ENCODE assay signal across 26 mouse cellular contexts in the genomic region with DNA sequence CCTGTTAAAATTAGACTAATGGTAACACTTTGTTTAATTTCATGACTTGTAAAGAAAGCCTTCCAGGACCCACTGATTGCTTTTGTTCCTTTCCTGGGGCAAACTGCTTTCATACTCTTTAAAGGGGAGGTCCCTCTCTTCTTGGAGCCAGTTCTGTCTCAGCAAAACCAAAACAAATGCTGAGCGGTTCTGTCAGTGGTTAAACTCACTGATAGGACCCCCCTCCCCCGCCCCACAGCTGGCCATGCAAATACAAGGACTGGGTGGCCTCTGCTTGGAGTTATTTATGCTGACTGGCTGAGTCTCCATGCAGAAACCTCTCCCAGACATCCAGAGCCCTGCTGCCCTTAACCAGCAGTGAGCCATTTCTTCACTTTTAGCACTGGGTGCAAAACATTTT.
A peak's percentile ranks its signal among the peaks of the same experiment; 100 is the strongest.
DNase-seq lines count a peak whose midpoint lies in the region; ATAC-seq and TF ChIP-seq lines count a peak whose summit lies in the region.
"Had no signal": no experiment of that assay in that cellular context is flagged by ENCODE, and none has a peak within 500 bp of the region (broad histone marks: within the 10 kb centered on the region; RNA-seq: fewer than 3 reads in every experiment).

No protein-coding gene starts in this region.

- intact Hi-C loops in heart, adult 2 months (cut with DNase I): no loop called here

- no peak for ATAC-seq in kidney, embryonic 14.5 days (ENCODE audit: low FRiP score, low TSS enrichment)
- ATAC-seq in embryonic facial prominence, embryonic 14.5 days (ENCODE audit: low read depth): no peak
- ATAC-seq: forebrain, embryonic 14.5 days; Patski had no signal

- H3K9me3 ChIP-seq in heart, embryonic 10.5 days: no peaks in the 10 kb centered on the region
- no peaks in the 10 kb centered on the region for H3K9me3 ChIP-seq in kidney, embryonic 14.5 days (ENCODE audit: control insufficient read depth, low read length)
- no peaks in the 10 kb centered on the region for H3K9me3 ChIP-seq in embryonic facial prominence, embryonic 14.5 days (ENCODE audit: control insufficient read depth, low read length)
- H3K9me3 ChIP-seq: heart, embryonic 12.5 days; hindbrain, embryonic 13.5 days; liver, embryonic 13.5 days; lung, embryonic 15.5 days; midbrain, embryonic 12.5 days; neural tube, embryonic 13.5 days had no signal

- no peaks in the 10 kb centered on the region for H3K27me3 ChIP-seq in heart, embryonic 10.5 days (ENCODE audit: insufficient read depth, poor library complexity, severe bottlenecking)
- no peaks in the 10 kb centered on the region for H3K27me3 ChIP-seq in heart, adult 2 months (ENCODE audit: control insufficient read depth, insufficient read depth, low read length)
- no peaks in the 10 kb centered on the region for H3K27me3 ChIP-seq in kidney, embryonic 14.5 days (ENCODE audit: control insufficient read depth, insufficient read depth, low read length)
- H3K27me3 ChIP-seq in embryonic facial prominence, embryonic 14.5 days (replicated peaks; ENCODE audit: control insufficient read depth, insufficient read depth, low read length): no peaks in the 10 kb centered on the region
- H3K27me3 ChIP-seq: heart, embryonic 12.5 days; hindbrain, embryonic 13.5 days; liver, embryonic 13.5 days; lung, embryonic 15.5 days; midbrain, embryonic 12.5 days; neural tube, embryonic 13.5 days; Patski had no signal

- TF ChIP-seq POLR2A in heart, adult 2 months (IDR thresholded peaks at IDR 0.05; ENCODE audit: insufficient read depth, low read depth, low read length): no peak
- no peak for TF ChIP-seq POLR2A in brain, embryonic 14.5 days (IDR thresholded peaks at IDR 0.05; ENCODE audit: borderline replicate concordance, extremely low read depth, insufficient read depth, insufficient read length, poor library complexity, severe bottlenecking)

- H3K27ac ChIP-seq in heart, embryonic 10.5 days: peak overlapping the region; percentile 22; the same call in 1 of the 2 replicates
- H3K27ac ChIP-seq in heart, adult 2 months: no peak overlapping the region
- no peak overlapping the region for H3K27ac ChIP-seq in kidney, embryonic 14.5 days (ENCODE audit: low read depth, low read length)
- H3K27ac ChIP-seq in embryonic facial prominence, embryonic 14.5 days (replicated peaks; ENCODE audit: low read depth, low read length): no peak overlapping the region
- H3K27ac ChIP-seq: hindbrain, embryonic 13.5 days; liver, embryonic 13.5 days; lung, embryonic 15.5 days; midbrain, embryonic 12.5 days; neural tube, embryonic 13.5 days had no signal

- TF ChIP-seq EP300 in heart, adult 2 months (IDR thresholded peaks at IDR 0.05; ENCODE audit: insufficient read depth, low read depth, low read length): no peak

- TF ChIP-seq CTCF in heart, adult 2 months (IDR thresholded peaks at IDR 0.05): no peak
- TF ChIP-seq CTCF in brain, embryonic 14.5 days (IDR thresholded peaks at IDR 0.05; ENCODE audit: borderline replicate concordance, extremely low read depth, insufficient read depth, insufficient read length): no peak

- 20% methylated on average over 2 of the region's 2 CpGs for WGBS in heart, embryonic 10.5 days
- 35% methylated on average over 2 of the region's 2 CpGs for WGBS in heart, adult 2 months
- 30% methylated on average over 2 of the region's 2 CpGs for WGBS in kidney, embryonic 14.5 days
- WGBS in embryonic facial prominence, embryonic 14.5 days: 35% methylated on average over 2 of the region's 2 CpGs

- H3K4me3 ChIP-seq in heart, embryonic 10.5 days: no peak overlapping the region
- H3K4me3 ChIP-seq in heart, adult 2 months: no peak overlapping the region
- no peak overlapping the region for H3K4me3 ChIP-seq in kidney, embryonic 14.5 days (ENCODE audit: low read length)
- H3K4me3 ChIP-seq in embryonic facial prominence, embryonic 14.5 days (ENCODE audit: low read depth, low read length): no peak overlapping the region
- H3K4me3 ChIP-seq: heart, embryonic 12.5 days; hindbrain, embryonic 13.5 days; liver, embryonic 13.5 days; lung, embryonic 15.5 days; midbrain, embryonic 12.5 days; neural tube, embryonic 13.5 days had no signal

- H3K36me3 ChIP-seq in heart, embryonic 10.5 days: no peaks in the 10 kb centered on the region
- no peaks in the 10 kb centered on the region for H3K36me3 ChIP-seq in heart, adult 2 months (ENCODE audit: control insufficient read depth, insufficient read depth, low read length)
- no peaks in the 10 kb centered on the region for H3K36me3 ChIP-seq in kidney, embryonic 14.5 days (ENCODE audit: control insufficient read depth, insufficient read depth, low read length)
- H3K36me3 ChIP-seq in embryonic facial prominence, embryonic 14.5 days (ENCODE audit: control insufficient read depth, insufficient read depth, low read length): no peaks in the 10 kb centered on the region
- H3K36me3 ChIP-seq: heart, embryonic 12.5 days; hindbrain, embryonic 13.5 days; liver, embryonic 13.5 days; lung, embryonic 15.5 days; midbrain, embryonic 12.5 days; neural tube, embryonic 13.5 days had no signal

- no peak overlapping the region for H3K4me2 ChIP-seq in kidney, embryonic 14.5 days (replicated peaks; ENCODE audit: low read depth, low read length)
- no peak overlapping the region for H3K4me2 ChIP-seq in embryonic facial prominence, embryonic 14.5 days (ENCODE audit: low read depth, low read length)
- H3K4me2 ChIP-seq: heart, embryonic 12.5 days; hindbrain, embryonic 13.5 days; liver, embryonic 13.5 days; lung, embryonic 15.5 days; midbrain, embryonic 12.5 days; neural tube, embryonic 13.5 days had no signal

- H3K79me2 ChIP-seq in heart, adult 2 months (replicated peaks; ENCODE audit: control insufficient read depth, insufficient read depth, low read length): no peaks in the 10 kb centered on the region

- H3K4me1 ChIP-seq in heart, embryonic 10.5 days: peaks cover 18% of the 10 kb centered on the region
- H3K4me1 ChIP-seq in heart, adult 2 months (ENCODE audit: control insufficient read depth, insufficient read depth, low read length): no peaks in the 10 kb centered on the region
- no peaks in the 10 kb centered on the region for H3K4me1 ChIP-seq in kidney, embryonic 14.5 days (ENCODE audit: control insufficient read depth, insufficient read depth, low read length)
- no peaks in the 10 kb centered on the region for H3K4me1 ChIP-seq in embryonic facial prominence, embryonic 14.5 days (ENCODE audit: control insufficient read depth, insufficient read depth, low read length)
- H3K4me1 ChIP-seq: hindbrain, embryonic 13.5 days; liver, embryonic 13.5 days; lung, embryonic 15.5 days; midbrain, embryonic 12.5 days had no signal

- peak; percentile 66 for DNase-seq in heart, embryonic 10.5 days (ENCODE audit: low spot score)
- no peak for DNase-seq in heart, adult 2 months
- peak; percentile 2 to 13 for DNase-seq in kidney, postnatal 4 days
- peak; percentile 19 for DNase-seq in brain, embryonic 14.5 days (ENCODE audit: low read depth)
- DNase-seq in embryonic facial prominence, embryonic 14.5 days (ENCODE audit: low spot score): peak; percentile 27
- DNase-seq in spleen, adult 18-20 months: no peak
- no peak for DNase-seq in testis, postnatal 14 days (ENCODE audit: low spot score)
- DNase-seq: adrenal gland, postnatal 10 days; cerebellum, adult 18-20 months; cerebellum, postnatal 10 days; gastrocnemius, postnatal 25 days; heart, adult 11 months; heart, postnatal 4 days; kidney, postnatal 36 days; layer of hippocampus, postnatal 36 days; left cerebral cortex, postnatal 4 days; liver, embryonic 13.5 days; thymus, postnatal 25 days had no signal

- no peak overlapping the region for H3K9ac ChIP-seq in heart, adult 2 months (ENCODE audit: low read depth, low read length)
- no peak overlapping the region for H3K9ac ChIP-seq in kidney, embryonic 14.5 days (ENCODE audit: low read depth, low read length)
- H3K9ac ChIP-seq in embryonic facial prominence, embryonic 14.5 days (ENCODE audit: low read depth, low read length): no peak overlapping the region
- H3K9ac ChIP-seq: heart, embryonic 12.5 days; hindbrain, embryonic 13.5 days; liver, embryonic 13.5 days; lung, embryonic 15.5 days; midbrain, embryonic 12.5 days; neural tube, embryonic 13.5 days had no signal

Comparison
In these comparisons a context has a peak if more than half of its experiments do, and no peak if none do; other contexts are left out.
1. DNase-seq: peak in heart, embryonic 10.5 days (single experiment), kidney, postnatal 4 days (2 of 2), brain, embryonic 14.5 days (single experiment) and embryonic facial prominence, embryonic 14.5 days (single experiment); none in heart, adult 2 months (0 of 2), spleen, adult 18-20 months (0 of 2) and testis, postnatal 14 days (single experiment).